Mouse (Mus musculus): ENCODE results near the gene Dip2c.

The Dip2c gene

GRCm38 (mm10) chr13:9636505-9636904 lies 360.2 kb downstream of the Dip2c start:
- TF ChIP-seq GATA4 (IDR thresholded peaks at IDR 0.05; ENCODE audit: insufficient replicate concordance, low read length): no peak

GRCm38 (mm10) chr13:9637949-9638348 lies 361.6 kb downstream of the Dip2c start:
- TF ChIP-seq GATA4 (IDR thresholded peaks at IDR 0.05; ENCODE audit: insufficient replicate concordance, low read length): 0 out of 2 replicates have a peak, but pooled peaks have one; percentile 27

GRCm38 (mm10) chr13:9648716-9649115 lies 372.4 kb downstream of the Dip2c start:
- no peak for TF ChIP-seq GATA4 (IDR thresholded peaks at IDR 0.05; ENCODE audit: insufficient replicate concordance, low read length)

GRCm38 (mm10) chr13:9649894-9650293 lies 373.6 kb downstream of the Dip2c start:
- TF ChIP-seq GATA4 (IDR thresholded peaks at IDR 0.05; ENCODE audit: insufficient replicate concordance, low read length): no peak

GRCm38 (mm10) chr13:9650580-9650979 lies 374.3 kb downstream of the Dip2c start:
- TF ChIP-seq GATA4 (IDR thresholded peaks at IDR 0.05; ENCODE audit: insufficient replicate concordance, low read length): no peak

- no peak for TF ChIP-seq GATA4 (IDR thresholded peaks at IDR 0.05; ENCODE audit: insufficient replicate concordance, low read length)
Observed at GRCm38 (mm10) chr13:9653018-9653417, 376.7 kb downstream of the Dip2c start.

GRCm38 (mm10) chr13:9656613-9657012 lies 380.3 kb downstream of the Dip2c start:
- no peak for TF ChIP-seq GATA4 (IDR thresholded peaks at IDR 0.05; ENCODE audit: insufficient replicate concordance, low read length)

- TF ChIP-seq GATA4 (IDR thresholded peaks at IDR 0.05; ENCODE audit: insufficient replicate concordance, low read length): no peak
Observed at GRCm38 (mm10) chr13:9660711-9661110, 384.4 kb downstream of the Dip2c start.

- TF ChIP-seq GATA4 (IDR thresholded peaks at IDR 0.05; ENCODE audit: insufficient replicate concordance, low read length): no peak
Observed at GRCm38 (mm10) chr13:9663593-9663992, 387.3 kb downstream of the Dip2c start.

GRCm38 (mm10) chr13:9667954-9668496 lies 391.7 kb downstream of the Dip2c start:
- TF ChIP-seq GATA4 (IDR thresholded peaks at IDR 0.05; ENCODE audit: insufficient replicate concordance, low read length): no peak

- no peak for TF ChIP-seq GATA4 (IDR thresholded peaks at IDR 0.05; ENCODE audit: insufficient replicate concordance, low read length)
Observed at GRCm38 (mm10) chr13:9669246-9669645, 392.9 kb downstream of the Dip2c start.

- no peak for TF ChIP-seq GATA4 (IDR thresholded peaks at IDR 0.05; ENCODE audit: insufficient replicate concordance, low read length)
Observed at GRCm38 (mm10) chr13:9674126-9674525, 397.8 kb downstream of the Dip2c start.

GRCm38 (mm10) chr13:9681492-9681891 lies 405.2 kb downstream of the Dip2c start:
- TF ChIP-seq GATA4 (IDR thresholded peaks at IDR 0.05; ENCODE audit: insufficient replicate concordance, low read length): no peak

- TF ChIP-seq GATA4 (IDR thresholded peaks at IDR 0.05; ENCODE audit: insufficient replicate concordance, low read length): no peak
Observed at GRCm38 (mm10) chr13:9683280-9683679, 407.0 kb downstream of the Dip2c start.

GRCm38 (mm10) chr13:9684153-9684923 lies 408.0 kb downstream of the Dip2c start:
- no peak for TF ChIP-seq GATA4 (IDR thresholded peaks at IDR 0.05; ENCODE audit: insufficient replicate concordance, low read length)

- no peak for TF ChIP-seq GATA4 (IDR thresholded peaks at IDR 0.05; ENCODE audit: insufficient replicate concordance, low read length)
Observed at GRCm38 (mm10) chr13:9686261-9686660, 409.9 kb downstream of the Dip2c start.

GRCm38 (mm10) chr13:9686765-9687164 lies 410.4 kb downstream of the Dip2c start:
- TF ChIP-seq GATA4 (IDR thresholded peaks at IDR 0.05; ENCODE audit: insufficient replicate concordance, low read length): no peak

All from liver, adult (tissue).